Mouse (Mus musculus) MEL (cell line): ENCODE measurements around the gene Fastkd5.

Experiments
- CHD2 ChIP-seq: IDR thresholded peaks from 2 replicates; pipeline ENCODE4 v1.6.1; 2011; ENCODE audit warnings: low read length, improper control_type of control experiment
- CTCF ChIP-seq, 3 experiments: IDR thresholded peaks in 2 of 3; conservative IDR thresholded peaks in 1 of 3; 2 replicates each; pipeline ENCODE4 v1.5.1; 2011 to 2012; ENCODE audit warnings: low read length in 3 of 3, low read depth in 2 of 3, mild to moderate bottlenecking in 2 of 3, improper control_type of control experiment in 1 of 3, inconsistent platforms in 1 of 3, mixed read lengths in 1 of 3, moderate library complexity in 1 of 3; ENCODE audit not compliant: control insufficient read depth in 1 of 3, insufficient read depth in 1 of 3, poor library complexity in 1 of 3, severe bottlenecking in 1 of 3
- EP300 ChIP-seq, 2 experiments: IDR thresholded peaks; 2 replicates each; pipeline ENCODE4 v1.6.1; 2011; ENCODE audit warnings: improper control_type of control experiment in 2 of 2, low read length in 2 of 2, low read depth in 1 of 2, mild to moderate bottlenecking in 1 of 2
- MAX ChIP-seq: IDR thresholded peaks from 2 replicates; pipeline ENCODE4 v1.6.1; 2011; ENCODE audit warnings: low read length, improper control_type of control experiment
- POLR2A ChIP-seq, 2 experiments: IDR thresholded peaks; 2 replicates each; pipeline ENCODE4 v1.6.1; 2011 to 2012; ENCODE audit warnings: low read length in 2 of 2, mild to moderate bottlenecking in 2 of 2, control low read depth in 1 of 2, improper control_type of control experiment in 1 of 2, low read depth in 1 of 2, moderate library complexity in 1 of 2; ENCODE audit not compliant: control insufficient read depth in 1 of 2, insufficient read depth in 1 of 2, poor library complexity in 1 of 2
- POLR2AphosphoS2 ChIP-seq: IDR thresholded peaks from 2 replicates; pipeline ENCODE4 v1.6.1; 2011; ENCODE audit warnings: low read length, improper control_type of control experiment
- POLR2AphosphoS5 ChIP-seq: IDR thresholded peaks from 2 replicates; pipeline ENCODE4 v1.6.1; 2012; ENCODE audit warnings: low read depth, borderline replicate concordance, mild to moderate bottlenecking, inconsistent platforms, low read length, moderate library complexity, mixed read lengths
- SMC3 ChIP-seq: IDR thresholded peaks from 2 replicates; pipeline ENCODE4 v1.6.1; 2011; ENCODE audit warnings: low read depth, low read length, improper control_type of control experiment
- TAL1 ChIP-seq: IDR thresholded peaks from 2 replicates; pipeline ENCODE4 v1.6.1; 2012; ENCODE audit warnings: mild to moderate bottlenecking, inconsistent platforms, low read length, moderate library complexity, mixed read lengths
- UBTF ChIP-seq: IDR thresholded peaks from 2 replicates; pipeline ENCODE4 v1.6.1; 2012; ENCODE audit warnings: low read depth, mild to moderate bottlenecking, inconsistent platforms, low read length, improper control_type of control experiment, moderate library complexity, borderline replicate concordance; ENCODE audit not compliant: insufficient read depth
- ZC3H11A ChIP-seq: IDR thresholded peaks from 2 replicates; pipeline ENCODE4 v1.6.1; 2012; ENCODE audit warnings: low read depth, mild to moderate bottlenecking, inconsistent platforms, low read length, improper control_type of control experiment
- ZNF384 ChIP-seq: IDR thresholded peaks from 2 replicates; pipeline ENCODE4 v1.6.1; 2012; ENCODE audit warnings: low read depth, mild to moderate bottlenecking, inconsistent platforms, low read length, improper control_type of control experiment

- TF ChIP-seq CTCF (IDR thresholded peaks at IDR 0.05 in 2 of 3, conservative IDR thresholded peaks at IDR 0.05 in 1 of 3; ENCODE audit: control insufficient read depth in 1 of 3, insufficient read depth in 1 of 3, low read depth in 2 of 3, low read length in 3 of 3, poor library complexity in 1 of 3, severe bottlenecking in 1 of 3) (no peak), MAX (no peak), TAL1 (no peak), POLR2AphosphoS2 (no peak), POLR2A (IDR thresholded peaks at IDR 0.05; ENCODE audit: control insufficient read depth in 1 of 2, insufficient read depth in 1 of 2, low read depth in 1 of 2, low read length in 2 of 2, poor library complexity in 1 of 2) (no peak), UBTF (no peak), EP300 (IDR thresholded peaks at IDR 0.05; ENCODE audit: low read depth in 1 of 2, low read length in 2 of 2) (no peak), SMC3 (no peak), POLR2AphosphoS5 (no peak), CHD2 (no peak), ZC3H11A (no peak), ZNF384 (no peak)
Observed at GRCm38 (mm10) chr2:130569926-130570325, 59.9 kb downstream of the Fastkd5 start.
